Mouse (Mus musculus) limb, embryonic 14.5 days (tissue): ENCODE results near the gene Cir1. TPM values are rescaled to one million over a fixed set of nuclear protein-coding genes. Genes with fewer than 3 reads are reported as not detected.
A peak's percentile ranks its signal among the peaks of the same experiment; 100 is the strongest.

Experiments used
- ATAC-seq: fragments of 200-750 bp; cut with Nextera tagmentation; 2 replicates; pipeline ENCODE4 v1.8.0; 2017; ENCODE audit warnings: low read depth, moderate number of reproducible peaks, moderate TSS enrichment; ENCODE audit not compliant: low FRiP score
- DNase-seq: peaks from one replicate; pipeline ENCODE4 v3.0.0-alpha.2; 2015; ENCODE audit warnings: low spot score
- H3K27ac ChIP-seq: fragments of 300-500 bp; sonication (generic); replicated peaks from 2 replicates; pipeline ENCODE4 v1.5.1; 2014; ENCODE audit warnings: low read depth, mild to moderate bottlenecking, low read length, moderate library complexity, mixed read lengths
- H3K27me3 ChIP-seq: fragments of 300-500 bp; sonication (generic); 2 replicates; pipeline ENCODE4 v1.6.1; 2014; ENCODE audit warnings: low read length, mixed read lengths; ENCODE audit not compliant: control insufficient read depth, insufficient read depth
- H3K36me3 ChIP-seq: fragments of 300-500 bp; sonication (generic); 2 replicates; pipeline ENCODE4 v1.6.1; 2014; ENCODE audit warnings: mild to moderate bottlenecking, low read length, moderate library complexity, mixed read lengths; ENCODE audit not compliant: control insufficient read depth, insufficient read depth
- H3K4me1 ChIP-seq: fragments of 300-500 bp; sonication (generic); 2 replicates; pipeline ENCODE4 v1.6.1; 2014; ENCODE audit warnings: antibody characterized with exemption, low read length, mixed read lengths; ENCODE audit not compliant: control insufficient read depth, insufficient read depth
- H3K4me2 ChIP-seq: fragments of 300-500 bp; sonication (generic); replicated peaks from 2 replicates; pipeline ENCODE4 v1.6.1; 2014; ENCODE audit warnings: low read depth, mild to moderate bottlenecking, low read length, moderate library complexity; ENCODE audit not compliant: severe bottlenecking
- H3K4me3 ChIP-seq: fragments of 300-500 bp; sonication (generic); replicated peaks from 2 replicates; pipeline ENCODE4 v1.5.1; 2014; ENCODE audit warnings: low read length
- H3K9ac ChIP-seq: fragments of 300-500 bp; sonication (generic); 2 replicates; pipeline ENCODE4 v1.6.1; 2014; ENCODE audit warnings: mild to moderate bottlenecking, low read depth, low read length, moderate library complexity; ENCODE audit not compliant: severe bottlenecking
- H3K9me3 ChIP-seq: fragments of 300-500 bp; sonication (generic); 2 replicates; pipeline ENCODE4 v1.6.1; 2016; ENCODE audit warnings: low read length; ENCODE audit not compliant: control insufficient read depth
- POLR2A ChIP-seq: fragments of 200-500 bp; IDR thresholded peaks from 2 replicates; pipeline ENCODE4 v1.8.0; 2012; ENCODE audit warnings: inconsistent platforms, mild to moderate bottlenecking, moderate library complexity, borderline replicate concordance; ENCODE audit not compliant: insufficient read depth, insufficient read length; ENCODE audit errors: extremely low read depth
- WGBS: fragments of 180-500 bp; shearing (Covaris S2); extraction: QIAGEN DNeasy Blood & Tissue Kit; methylation state at CpG from one replicate; pipeline ENCODE4 v1.1.7; 2014; 5-methylcytosine and 5-hydroxymethylcytosine counted together
- polyA plus RNA-seq, 2 experiments: library from polyadenylated mRNA; depleted of rRNA in 1 of 2; stranded (reverse) in 1 of 2; unstranded in 1 of 2; fragments of >200 nt; fragmentation: Nextera tagmentation in 1 of 2; extraction: Ambion mirVana in 1 of 2; gene quantifications; 2 replicates each; pipeline versions ENCODE4 v1.2.1 to v1.2.3; 2012 to 2014

Cir1 gene
- polyA plus RNA-seq, 2 experiments = 22.1 to 25.2 TPM

DNA sequence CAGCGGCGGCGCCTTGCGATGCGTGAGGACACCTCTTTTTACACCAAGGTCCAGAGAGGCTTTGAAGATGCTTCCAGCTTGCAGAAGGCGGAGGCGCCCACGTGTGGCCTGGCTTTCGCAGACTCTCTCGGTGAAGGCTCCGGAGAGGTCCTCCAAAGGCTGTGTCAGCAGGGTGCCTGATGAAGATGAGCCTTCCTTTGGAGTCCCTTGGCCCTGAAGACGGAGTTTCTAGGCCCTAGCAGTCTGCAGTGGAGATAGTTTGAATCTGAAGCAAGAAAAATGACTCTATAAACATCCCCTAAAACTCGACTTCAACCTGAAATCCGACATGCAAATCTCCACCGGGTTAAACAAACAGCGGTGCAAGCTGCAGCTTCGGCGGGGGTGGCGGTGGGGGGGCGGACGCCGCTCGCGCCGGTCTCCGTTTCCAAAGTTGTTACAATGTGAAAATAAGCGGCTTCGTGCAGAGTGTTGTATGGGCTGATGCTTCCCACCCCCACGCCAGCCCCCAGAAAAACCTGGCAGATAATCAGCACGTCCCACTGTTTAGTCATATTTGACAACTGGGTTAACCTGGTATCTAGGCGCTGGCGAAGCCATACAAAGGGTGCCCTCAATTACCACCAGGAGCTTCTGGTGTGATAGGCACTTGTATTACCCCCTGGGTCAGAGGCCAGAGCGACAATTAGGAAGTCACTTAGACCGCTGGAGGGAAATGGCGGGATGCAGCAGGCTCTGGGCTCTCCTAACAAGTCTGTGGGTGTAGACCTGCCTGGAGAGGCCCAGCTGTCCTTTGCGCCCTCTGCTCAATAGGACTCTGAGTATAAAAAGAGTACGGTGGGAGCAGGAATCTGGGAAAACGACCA is 41.7 kb downstream of the Cir1 start:
- DNase-seq (no peak), ATAC-seq (no peak)
- Histone ChIP-seq H3K4me1 (peaks cover 27% of the 10 kb centered on the region), H3K9ac (no peak overlapping the region), H3K9me3 (no peaks in the 10 kb centered on the region), H3K27ac (no peak overlapping the region), H3K27me3 (peaks cover 86% of the 10 kb centered on the region), H3K4me2 (peak overlapping the region; percentile 75; the same call in 1 of the 2 replicates), H3K4me3 (peak overlapping the region; percentile 47), H3K36me3 (no peaks in the 10 kb centered on the region)
- WGBS = 1% methylated on average over 38 of the region's 38 CpGs
- TF ChIP-seq POLR2A = no peak

DNA sequence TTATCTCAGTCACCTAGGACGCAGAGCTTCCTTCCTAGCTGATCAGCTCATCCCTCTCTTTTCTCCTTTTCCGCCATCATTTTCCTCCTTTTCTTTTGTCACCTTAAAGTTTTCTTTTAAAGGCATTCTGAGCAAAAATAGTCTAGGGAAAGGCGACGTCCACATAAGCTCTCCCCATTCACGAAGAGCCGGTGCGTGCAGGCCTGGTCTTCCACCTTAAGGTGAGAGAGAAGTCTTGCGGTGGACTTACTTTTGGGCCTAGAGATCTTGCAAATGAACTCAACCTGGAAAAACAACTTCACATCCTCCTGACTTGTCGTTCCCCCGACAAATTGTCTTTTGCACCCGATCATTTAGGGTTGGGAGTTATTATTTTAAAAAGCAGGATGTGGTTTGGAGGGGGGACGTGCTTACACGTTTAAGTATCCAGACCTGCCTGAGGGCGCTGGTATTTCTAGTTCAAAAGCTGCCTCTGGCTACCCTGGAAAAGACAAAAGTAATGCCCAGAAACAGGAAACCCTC is 42.4 kb downstream of the Cir1 start:
- ATAC-seq (no peak), DNase-seq (no peak)
- Histone ChIP-seq H3K9ac (no peak overlapping the region), H3K36me3 (no peaks in the 10 kb centered on the region), H3K4me3 (0 out of 2 replicates have a peak overlapping the region, but pooled peaks have one; percentile 47), H3K9me3 (no peaks in the 10 kb centered on the region), H3K4me1 (peaks cover 27% of the 10 kb centered on the region), H3K4me2 (peak overlapping the region; percentile 75; the same call in 1 of the 2 replicates), H3K27me3 (peaks cover 90% of the 10 kb centered on the region), H3K27ac (no peak overlapping the region)
- WGBS = 5% methylated on average over 14 of the region's 14 CpGs
- no peak for TF ChIP-seq POLR2A

DNA sequence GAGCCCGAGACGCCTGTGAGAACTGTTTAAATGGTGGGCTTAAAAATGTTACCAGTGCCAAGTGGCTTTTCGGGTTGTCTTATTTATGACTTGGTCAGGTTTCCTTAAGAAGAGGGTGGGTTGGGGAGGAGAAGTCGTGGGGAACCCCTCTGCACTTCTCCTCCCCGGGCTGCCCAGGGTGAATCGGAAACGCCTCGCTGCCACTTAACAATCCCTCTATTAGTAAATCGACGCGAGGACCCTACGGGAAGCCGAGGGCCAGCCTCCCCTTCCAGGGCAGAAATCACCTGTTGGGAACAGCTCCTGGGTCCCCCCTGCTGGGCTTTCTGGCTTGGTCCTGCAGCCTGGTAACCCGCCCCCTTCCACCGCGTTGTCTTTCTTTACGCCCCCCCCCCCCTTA is 42.8 kb downstream of the Cir1 start:
- peaks cover 91% of the 10 kb centered on the region for H3K27me3 ChIP-seq
- DNase-seq (no peak), ATAC-seq (no peak)
- H3K36me3 ChIP-seq = no peaks in the 10 kb centered on the region
- H3K4me3 ChIP-seq = no peak overlapping the region
- H3K4me1 ChIP-seq = peaks cover 28% of the 10 kb centered on the region
- no peak overlapping the region for H3K27ac ChIP-seq
- H3K4me2 ChIP-seq = no peak overlapping the region
- no peak overlapping the region for H3K9ac ChIP-seq
- no peak for TF ChIP-seq POLR2A
- under 1% methylated on average over 13 of the region's 17 CpGs for WGBS
- no peaks in the 10 kb centered on the region for H3K9me3 ChIP-seq

DNA sequence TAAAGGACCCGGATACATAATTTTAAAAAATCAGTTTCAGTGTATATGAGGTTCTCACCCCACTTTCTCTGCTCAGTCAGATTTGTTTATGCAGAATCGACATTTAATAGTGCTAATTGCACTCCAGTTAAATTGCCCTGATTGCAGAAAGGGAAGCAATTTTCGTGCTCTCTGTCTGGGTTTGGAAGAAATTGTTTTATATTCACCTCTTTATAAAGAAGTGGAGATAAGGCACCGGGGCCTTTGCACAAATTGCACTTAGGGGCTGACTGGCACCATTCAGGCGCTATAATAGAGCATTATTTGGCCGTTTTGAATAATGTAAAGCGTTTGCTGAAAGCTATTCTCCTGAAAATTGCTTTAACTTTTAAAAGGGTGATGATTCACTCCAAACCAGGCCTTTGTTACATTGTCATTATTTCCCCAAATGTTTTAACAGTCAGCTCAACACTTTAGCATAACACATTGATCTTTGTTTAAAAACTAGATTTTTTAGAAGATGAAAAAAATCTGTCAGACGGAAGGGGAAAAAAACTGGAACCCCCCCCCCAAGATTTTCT is 43.6 kb downstream of the Cir1 start:
- H3K4me1 ChIP-seq = peaks cover 32% of the 10 kb centered on the region
- peaks cover 89% of the 10 kb centered on the region for H3K27me3 ChIP-seq
- no peaks in the 10 kb centered on the region for H3K36me3 ChIP-seq
- H3K9me3 ChIP-seq = no peaks in the 10 kb centered on the region
- no peak overlapping the region for H3K27ac ChIP-seq
- TF ChIP-seq POLR2A = no peak
- WGBS = 6% methylated on average over 8 of the region's 8 CpGs
- H3K4me3 ChIP-seq = no peak overlapping the region
- no peak overlapping the region for H3K4me2 ChIP-seq
- ATAC-seq = no peak
- H3K9ac ChIP-seq = no peak overlapping the region
- DNase-seq = no peak

DNA sequence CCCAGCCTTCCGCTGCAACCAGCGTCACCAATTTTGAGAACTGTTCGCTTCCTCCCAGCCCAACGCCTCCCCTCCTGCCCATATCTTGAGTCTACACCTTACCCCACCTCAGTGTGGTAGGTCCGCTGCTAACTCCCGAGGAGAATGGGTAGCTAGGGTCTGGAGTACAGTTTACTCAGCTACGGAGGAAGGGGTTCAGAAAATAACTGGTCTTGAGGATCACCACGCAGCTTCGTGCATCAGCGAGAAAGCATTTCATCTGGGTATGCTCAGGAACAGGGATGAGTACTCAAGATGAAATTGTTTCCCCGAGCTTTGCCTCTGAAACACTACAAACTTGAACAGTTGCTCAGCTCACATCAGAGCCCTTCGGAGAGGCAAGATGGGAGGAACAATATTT is 44.2 kb downstream of the Cir1 start:
- no peak overlapping the region for H3K4me3 ChIP-seq

More for the DNA sequence above, 44.2 kb downstream of the Cir1 start:
- Histone ChIP-seq H3K9ac (no peak overlapping the region), H3K4me1 (peaks cover 26% of the 10 kb centered on the region), H3K9me3 (no peaks in the 10 kb centered on the region), H3K36me3 (no peaks in the 10 kb centered on the region), H3K27ac (no peak overlapping the region), H3K27me3 (peaks cover 82% of the 10 kb centered on the region), H3K4me2 (no peak overlapping the region)
- DNase-seq = no peak
- TF ChIP-seq POLR2A = no peak
- WGBS = 5% methylated on average over 12 of the region's 12 CpGs
- ATAC-seq = no peak
